In the genomic region with DNA sequence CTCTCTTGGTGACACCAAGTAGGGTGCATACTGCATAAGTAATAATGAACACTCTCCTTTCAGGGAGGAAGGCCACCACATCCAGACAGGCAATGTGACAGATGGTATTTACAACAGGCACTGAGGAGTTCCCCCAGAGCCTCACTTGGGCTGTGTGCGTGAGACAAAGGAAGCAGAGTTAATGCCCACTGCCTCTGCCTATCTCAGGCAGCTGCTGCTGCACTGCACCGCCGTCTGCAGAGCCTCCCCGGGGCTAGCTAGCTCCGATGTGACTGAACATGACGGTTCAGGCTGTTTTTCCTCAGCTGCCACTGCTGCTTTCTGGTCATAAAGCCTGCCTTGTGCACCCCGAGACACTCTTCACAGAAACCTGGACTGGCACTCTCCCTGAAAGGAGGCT, we compare ENCODE assay signal across 15 mouse cellular contexts. TPM values are rescaled to one million over a fixed set of nuclear protein-coding genes. Genes with fewer than 3 reads are reported as not detected.
DNase-seq lines count a peak whose midpoint lies in the region; ATAC-seq and TF ChIP-seq lines count a peak whose summit lies in the region.
"Had no signal": no experiment of that assay in that cellular context is flagged by ENCODE, and none has a peak within 500 bp of the region (broad histone marks: within the 10 kb centered on the region; RNA-seq: fewer than 3 reads in every experiment).

No protein-coding gene starts in this region.

- no peaks in the 10 kb centered on the region for H3K36me3 ChIP-seq in midbrain, embryonic 10.5 days
- H3K36me3 ChIP-seq in midbrain, postnatal 0 days (ENCODE audit: insufficient read depth, low read length), result no peaks in the 10 kb centered on the region
- no peaks in the 10 kb centered on the region for H3K36me3 ChIP-seq in hindbrain, embryonic 10.5 days
- no peaks in the 10 kb centered on the region for H3K36me3 ChIP-seq in midbrain, embryonic 11.5 days (ENCODE audit: control insufficient read depth, insufficient read depth, low read length)
- no peaks in the 10 kb centered on the region for H3K36me3 ChIP-seq in neural tube, embryonic 15.5 days
- H3K36me3 ChIP-seq: heart, embryonic 13.5 days; limb, embryonic 13.5 days; liver, embryonic 15.5 days had no signal

- TF ChIP-seq CTCF in midbrain, postnatal 0 days (IDR thresholded peaks at IDR 0.05), result no peak

- 55% methylated on average over 7 of the region's 7 CpGs for WGBS in midbrain, embryonic 10.5 days
- WGBS in midbrain, postnatal 0 days, result 23% methylated on average over 7 of the region's 7 CpGs
- 56% methylated on average over 7 of the region's 7 CpGs for WGBS in hindbrain, embryonic 10.5 days
- WGBS in midbrain, embryonic 11.5 days, result 62% methylated on average over 7 of the region's 7 CpGs
- WGBS in neural tube, embryonic 15.5 days, result 10% methylated on average over 7 of the region's 7 CpGs

- H3K27ac ChIP-seq in midbrain, embryonic 10.5 days (replicated peaks), result peak overlapping the region; percentile 75
- no peak overlapping the region for H3K27ac ChIP-seq in midbrain, postnatal 0 days (ENCODE audit: low read depth, low read length)
- H3K27ac ChIP-seq in hindbrain, embryonic 10.5 days, result peak overlapping the region; percentile 82
- peak overlapping the region; percentile 25; the same call in 1 of the 2 replicates for H3K27ac ChIP-seq in midbrain, embryonic 11.5 days (ENCODE audit: low read depth, low read length)
- peak overlapping the region; percentile 66 for H3K27ac ChIP-seq in neural tube, embryonic 15.5 days (replicated peaks)
- H3K27ac ChIP-seq: heart, embryonic 13.5 days; limb, embryonic 13.5 days; liver, embryonic 15.5 days; stomach, postnatal 0 days had no signal

- peaks cover 4% of the 10 kb centered on the region; the same call in 1 of the 2 replicates for H3K9me3 ChIP-seq in midbrain, embryonic 10.5 days (replicated peaks)
- no peaks in the 10 kb centered on the region for H3K9me3 ChIP-seq in midbrain, postnatal 0 days (ENCODE audit: low read length)
- 0 out of 2 replicates have a peak, but pooled peaks cover 4% of the 10 kb centered on the region for H3K9me3 ChIP-seq in hindbrain, embryonic 10.5 days
- H3K9me3 ChIP-seq in midbrain, embryonic 11.5 days (ENCODE audit: control insufficient read depth, low read length), result no peaks in the 10 kb centered on the region
- H3K9me3 ChIP-seq in neural tube, embryonic 15.5 days (replicated peaks), result no peaks in the 10 kb centered on the region
- H3K9me3 ChIP-seq: liver, embryonic 15.5 days had no signal

- no peak for ATAC-seq in midbrain, postnatal 0 days (ENCODE audit: low FRiP score)
- ATAC-seq in midbrain, embryonic 11.5 days (ENCODE audit: low FRiP score), result peak; percentile 70
- no peak for ATAC-seq in neural tube, embryonic 15.5 days (ENCODE audit: low FRiP score)

- no peak overlapping the region for H3K9ac ChIP-seq in midbrain, postnatal 0 days (replicated peaks; ENCODE audit: low read length, poor library complexity, severe bottlenecking)
- no peak overlapping the region; the same call in 1 of the 2 replicates for H3K9ac ChIP-seq in midbrain, embryonic 11.5 days (ENCODE audit: low read length)
- no peak overlapping the region for H3K9ac ChIP-seq in neural tube, embryonic 15.5 days (replicated peaks)
- H3K9ac ChIP-seq: heart, embryonic 13.5 days; limb, embryonic 13.5 days; liver, embryonic 15.5 days had no signal

- DNase-seq in midbrain, embryonic 10.5 days (ENCODE audit: low spot score), result no peak
- no peak for DNase-seq in midbrain, postnatal 0 days (ENCODE audit: low spot score)
- DNase-seq in hindbrain, embryonic 10.5 days (ENCODE audit: low spot score), result peak; percentile 33
- no peak for DNase-seq in midbrain, embryonic 11.5 days (ENCODE audit: low spot score, missing footprints)
- no peak for DNase-seq in thymus, postnatal 4 days
- DNase-seq in urinary bladder, postnatal 4 days (ENCODE audit: low spot score in 2 of 2), result no peak
- no peak for DNase-seq in Muller cell, postnatal 12 days (ENCODE audit: inconsistent ontology term)
- DNase-seq: cerebellum, adult 8-10 months; kidney, adult 8-10 months; thymus, postnatal 36 days had no signal

- H3K4me1 ChIP-seq in midbrain, embryonic 10.5 days, result peaks cover 32% of the 10 kb centered on the region
- H3K4me1 ChIP-seq in midbrain, postnatal 0 days (ENCODE audit: insufficient read depth, low read length), result peaks cover 6% of the 10 kb centered on the region; the same call in 1 of the 2 replicates
- H3K4me1 ChIP-seq in hindbrain, embryonic 10.5 days (replicated peaks), result peaks cover 39% of the 10 kb centered on the region
- 0 out of 2 replicates have a peak, but pooled peaks cover 8% of the 10 kb centered on the region for H3K4me1 ChIP-seq in midbrain, embryonic 11.5 days (ENCODE audit: control insufficient read depth, insufficient read depth, low read length)
- H3K4me1 ChIP-seq in neural tube, embryonic 15.5 days, result peaks cover 47% of the 10 kb centered on the region
- H3K4me1 ChIP-seq: liver, embryonic 15.5 days had no signal

- peaks cover 51% of the 10 kb centered on the region for H3K27me3 ChIP-seq in midbrain, embryonic 10.5 days (ENCODE audit: low read depth, poor library complexity, severe bottlenecking)
- no peaks in the 10 kb centered on the region for H3K27me3 ChIP-seq in midbrain, postnatal 0 days (ENCODE audit: insufficient read depth, low read length)
- H3K27me3 ChIP-seq in hindbrain, embryonic 10.5 days (ENCODE audit: insufficient read depth, poor library complexity, severe bottlenecking), result peaks cover 32% of the 10 kb centered on the region
- no peaks in the 10 kb centered on the region for H3K27me3 ChIP-seq in midbrain, embryonic 11.5 days (ENCODE audit: control insufficient read depth, insufficient read depth, low read length)
- H3K27me3 ChIP-seq in neural tube, embryonic 15.5 days (replicated peaks), result no peaks in the 10 kb centered on the region

- H3K4me2 ChIP-seq in midbrain, postnatal 0 days (ENCODE audit: low read depth, low read length, poor library complexity, severe bottlenecking), result no peak overlapping the region
- H3K4me2 ChIP-seq in midbrain, embryonic 11.5 days, result no peak overlapping the region
- H3K4me2 ChIP-seq in neural tube, embryonic 15.5 days, result no peak overlapping the region
- H3K4me2 ChIP-seq: heart, embryonic 13.5 days; limb, embryonic 13.5 days; liver, embryonic 15.5 days had no signal

- no peak overlapping the region for H3K4me3 ChIP-seq in midbrain, embryonic 10.5 days
- no peak overlapping the region for H3K4me3 ChIP-seq in midbrain, postnatal 0 days (ENCODE audit: low read depth, low read length)
- no peak overlapping the region for H3K4me3 ChIP-seq in hindbrain, embryonic 10.5 days
- no peak overlapping the region for H3K4me3 ChIP-seq in midbrain, embryonic 11.5 days (ENCODE audit: low read depth, low read length)
- no peak overlapping the region for H3K4me3 ChIP-seq in neural tube, embryonic 15.5 days (replicated peaks)
- H3K4me3 ChIP-seq: heart, embryonic 13.5 days; limb, embryonic 13.5 days; liver, embryonic 15.5 days had no signal

RNA-seq across cellular contexts. Expression of a gene that starts 8.2 kb away (rescaled TPM):
- polyA plus RNA-seq in midbrain, embryonic 10.5 days (2016; fragmentation: Nextera tagmentation; extraction: Ambion mirVana), result 12.6 and 14.7 TPM in 2 replicates
- total RNA-seq in midbrain, postnatal 0 days (2014; rRNA removed), result 1.9 and 5.7 TPM in 2 replicates
- polyA plus RNA-seq in midbrain, postnatal 0 days (2015; fragmentation: Nextera tagmentation; extraction: Ambion mirVana), result 1.4 and 1.7 TPM in 2 replicates
- 10.2 and 18.0 TPM in 2 replicates for polyA plus RNA-seq in hindbrain, embryonic 10.5 days (2016; fragmentation: Nextera tagmentation; extraction: Ambion mirVana)
- 14.9 and 15.2 TPM in 2 replicates for polyA plus RNA-seq in midbrain, embryonic 11.5 days (2014; fragmentation: Nextera tagmentation; extraction: Ambion mirVana)
- 4.2 and 6.9 TPM in 2 replicates for polyA plus RNA-seq in neural tube, embryonic 15.5 days (2015; fragmentation: Nextera tagmentation; extraction: Ambion mirVana)
